Mouse (Mus musculus) bone marrow macrophage, adult 2 months (primary cell): ENCODE measurements around the gene Sympk. TPM values are rescaled to one million over a fixed set of nuclear protein-coding genes. Genes with fewer than 3 reads are reported as not detected.
A peak's percentile ranks its signal among the peaks of the same experiment; 100 is the strongest.
"Not testable (repeated sequence)": the region's sequence is repeated elsewhere in the genome, so short reads cannot be mapped to it uniquely, and the experiment has no call there.

Experiments
- H3K27ac ChIP-seq: 2 replicates; pipeline ENCODE4 v1.5.1; 2012; ENCODE audit warnings: low read depth, low read length; ENCODE audit not compliant: insufficient read depth
- H3K4me1 ChIP-seq: 2 replicates; pipeline ENCODE4 v1.6.1; 2012; ENCODE audit warnings: low read length; ENCODE audit not compliant: control insufficient read depth, insufficient read depth
- H3K4me3 ChIP-seq: 2 replicates; pipeline ENCODE4 v1.5.1; 2012; ENCODE audit warnings: mild to moderate bottlenecking, low read length, moderate library complexity; ENCODE audit not compliant: insufficient read depth
- CTCF ChIP-seq: IDR thresholded peaks from 2 replicates; pipeline ENCODE4 v1.5.1; 2012; ENCODE audit warnings: low read depth, mild to moderate bottlenecking, low read length, moderate library complexity
- POLR2A ChIP-seq: IDR thresholded peaks from 2 replicates; pipeline ENCODE4 v1.6.1; 2012; ENCODE audit warnings: mild to moderate bottlenecking, low read depth, low read length, borderline replicate concordance
- polyA plus RNA-seq: library from polyadenylated mRNA; stranded (reverse); fragments of >200 nt; gene quantifications from 2 replicates; pipeline ENCODE4 v1.2.4, GENCODE M21; 2012; ENCODE audit not compliant: missing spikeins, insufficient read depth, insufficient read length

The Sympk gene
- polyA plus RNA-seq, 1 experiment = 64.4 TPM

- TF ChIP-seq CTCF = no peak
- no peak for TF ChIP-seq POLR2A
- Histone ChIP-seq H3K4me1 (no peaks in the 10 kb centered on the region), H3K4me3 (no peak overlapping the region), H3K27ac (no peak overlapping the region)
Observed at GRCm38 (mm10) chr7:19067935-19068334, 43.8 kb downstream of the Sympk start.

DNA sequence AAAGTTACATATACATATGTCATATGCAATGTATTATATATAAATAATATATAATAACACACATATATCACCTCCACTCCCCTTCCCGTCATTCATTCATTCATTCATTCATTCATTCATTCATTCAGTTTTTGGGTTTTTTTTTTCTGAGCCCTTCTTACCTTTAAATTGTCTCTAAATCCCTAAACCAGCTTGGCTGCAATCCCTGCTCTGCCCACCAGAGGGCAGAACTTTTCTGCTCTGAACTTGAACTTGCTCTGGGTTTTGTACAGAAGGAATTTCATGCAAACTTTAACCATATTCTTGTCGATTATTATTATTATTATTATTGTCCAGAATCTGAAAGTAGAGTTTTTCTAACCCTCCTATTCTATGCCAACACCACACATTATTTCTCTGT lies 44.5 kb downstream of the Sympk start:
- TF ChIP-seq POLR2A = no peak
- TF ChIP-seq CTCF = no peak
- H3K27ac ChIP-seq = no peak overlapping the region
- no peak overlapping the region for H3K4me3 ChIP-seq
- H3K4me1 ChIP-seq = no peaks in the 10 kb centered on the region

- no peaks in the 10 kb centered on the region for H3K4me1 ChIP-seq
- peak; percentile 67 for TF ChIP-seq CTCF
- no peak for TF ChIP-seq POLR2A
Observed at GRCm38 (mm10) chr7:19069500-19069899, 45.3 kb downstream of the Sympk start.

DNA sequence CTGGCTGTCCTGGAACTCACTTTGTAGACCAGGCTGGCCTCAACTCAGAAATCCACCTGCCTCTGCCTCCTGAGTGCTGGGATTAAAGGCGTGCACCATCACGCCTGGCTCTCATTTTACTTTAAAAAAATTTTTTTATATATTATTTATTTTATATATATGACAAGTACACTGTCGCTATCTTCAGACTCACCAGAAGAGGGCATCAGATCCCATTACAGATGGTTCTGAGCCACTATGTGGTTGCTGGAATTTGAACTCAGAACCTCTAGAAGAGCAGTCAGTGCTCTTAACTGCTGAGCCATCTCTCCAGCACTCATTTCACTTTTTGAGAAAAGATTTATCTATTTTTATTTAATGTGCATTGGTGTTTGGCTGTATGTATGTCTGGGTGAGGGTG lies 46.8 kb downstream of the Sympk start:
- not testable (repeated sequence) for H3K4me3 ChIP-seq, H3K4me1 ChIP-seq, H3K27ac ChIP-seq

More at GRCm38 (mm10) chr7:19069500-19069899, 45.3 kb downstream of the Sympk start:
- no peak overlapping the region for H3K27ac ChIP-seq
- H3K4me3 ChIP-seq = no peak overlapping the region

- no peak overlapping the region for H3K27ac ChIP-seq
- H3K4me1 ChIP-seq = peaks cover 9% of the 10 kb centered on the region
- TF ChIP-seq CTCF = peak; percentile 80
- TF ChIP-seq POLR2A = no peak
- no peak overlapping the region for H3K4me3 ChIP-seq
Observed at GRCm38 (mm10) chr7:19073504-19073903, 49.3 kb downstream of the Sympk start.

DNA sequence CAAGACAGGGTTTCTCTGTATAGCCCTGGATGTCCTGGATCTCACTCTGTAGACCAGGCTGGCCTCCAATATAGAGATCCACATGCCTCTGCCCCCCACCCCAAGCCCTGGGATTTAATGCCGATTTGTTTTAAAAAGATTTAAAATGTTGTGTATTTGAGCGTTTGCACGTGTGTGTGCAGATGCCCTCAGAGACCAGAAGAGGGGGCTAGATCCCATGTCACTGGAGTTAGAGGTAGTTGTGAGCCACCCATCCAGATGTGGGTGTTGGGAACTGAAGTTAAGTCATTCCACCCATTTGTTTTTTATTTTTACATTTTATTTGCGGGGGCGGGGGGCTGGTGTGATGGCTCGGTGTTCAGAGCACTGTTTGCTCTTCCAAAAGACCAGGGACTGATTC lies 50.3 kb downstream of the Sympk start:
- H3K27ac ChIP-seq = no peak overlapping the region
- peaks cover 9% of the 10 kb centered on the region for H3K4me1 ChIP-seq
- TF ChIP-seq POLR2A (no peak), CTCF (no peak)
- no peak overlapping the region for H3K4me3 ChIP-seq

- peaks cover 9% of the 10 kb centered on the region for H3K4me1 ChIP-seq
- peak overlapping the region; percentile 42; the same call in 1 of the 2 replicates for H3K4me3 ChIP-seq
- TF ChIP-seq POLR2A (no peak), CTCF (no peak)
- H3K27ac ChIP-seq = no peak overlapping the region
Observed at GRCm38 (mm10) chr7:19075231-19075630, 51.1 kb downstream of the Sympk start.

DNA sequence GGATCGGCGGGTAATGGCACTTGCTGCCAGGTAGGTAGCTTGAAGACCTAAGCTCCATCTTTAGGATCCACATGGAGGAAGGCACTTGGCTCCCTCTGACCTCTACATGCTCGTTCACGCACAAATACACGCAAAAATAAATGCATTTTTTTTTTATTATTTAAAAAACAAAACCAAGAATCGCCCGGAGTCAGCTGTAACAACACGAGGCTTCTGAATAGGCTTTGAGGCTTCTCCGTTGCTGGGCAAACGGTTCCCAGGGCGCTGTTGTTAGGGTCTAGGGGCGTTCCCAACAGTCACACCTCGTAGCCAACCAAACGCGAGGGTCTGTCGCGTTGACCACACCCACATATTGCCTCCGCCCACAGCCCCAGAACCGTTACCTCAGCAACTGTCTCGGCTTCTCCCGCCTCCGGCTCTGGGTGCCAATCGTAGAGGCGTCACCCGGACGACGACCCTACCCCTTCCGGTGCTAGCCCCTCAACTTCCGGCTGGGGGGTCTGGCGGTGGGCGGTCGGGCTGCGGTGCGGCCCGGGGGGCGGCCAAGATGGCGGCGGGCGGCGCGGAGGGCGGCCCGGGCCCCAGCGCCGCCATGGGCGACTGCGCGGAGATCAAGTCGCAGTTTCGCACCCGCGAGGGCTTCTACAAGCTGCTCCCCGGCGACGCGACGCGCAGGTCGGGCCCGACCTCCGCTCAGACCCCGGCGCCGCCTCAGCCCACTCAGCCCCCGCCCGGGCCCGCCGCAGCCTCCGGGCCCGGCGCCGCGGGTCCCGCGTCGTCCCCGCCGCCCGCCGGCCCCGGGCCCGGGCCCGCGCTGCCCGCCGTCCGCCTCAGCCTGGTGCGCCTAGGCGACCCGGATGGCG lies 51.8 kb downstream of the Sympk start, which contains the start of gene Dmwd:
Gene Dmwd, plus strand, starts transcription at position 505 of the 863 bp plus-strand sequence.
- Histone ChIP-seq H3K4me3 (peak within 1 kb of the TSS; percentile 42), H3K4me1 (peaks cover 9% of the 10 kb centered on the region)

DNA sequence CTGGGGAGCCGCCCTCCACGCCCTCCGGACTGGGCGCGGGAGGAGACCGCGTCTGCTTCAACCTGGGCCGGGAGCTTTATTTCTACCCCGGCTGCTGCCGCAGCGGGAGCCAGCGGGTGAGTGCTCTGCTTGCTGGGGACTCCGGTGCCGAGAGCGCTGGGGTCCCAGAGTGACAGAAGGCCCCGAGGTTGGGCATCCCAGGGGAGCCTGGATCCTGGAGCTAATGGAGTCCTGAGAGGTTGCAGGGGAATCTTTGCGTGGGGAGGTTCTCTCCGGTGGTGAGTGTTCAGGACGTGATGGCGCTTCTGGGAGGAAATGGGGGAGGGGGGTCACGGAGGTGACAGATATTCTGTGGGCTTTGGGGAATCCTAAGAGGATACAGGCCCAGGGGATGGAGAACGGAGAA lies 52.4 kb downstream of the Sympk start:
- Histone ChIP-seq H3K4me3 (peak overlapping the region; percentile 42), H3K4me1 (peaks cover 9% of the 10 kb centered on the region), H3K27ac (no peak overlapping the region)
- TF ChIP-seq CTCF = no peak
- no peak for TF ChIP-seq POLR2A

More for the DNA sequence above, 51.8 kb downstream of the Sympk start, which contains the start of gene Dmwd:
- TF ChIP-seq POLR2A (no peak), CTCF (no peak)
- no peak within 1 kb of the TSS for H3K27ac ChIP-seq

DNA sequence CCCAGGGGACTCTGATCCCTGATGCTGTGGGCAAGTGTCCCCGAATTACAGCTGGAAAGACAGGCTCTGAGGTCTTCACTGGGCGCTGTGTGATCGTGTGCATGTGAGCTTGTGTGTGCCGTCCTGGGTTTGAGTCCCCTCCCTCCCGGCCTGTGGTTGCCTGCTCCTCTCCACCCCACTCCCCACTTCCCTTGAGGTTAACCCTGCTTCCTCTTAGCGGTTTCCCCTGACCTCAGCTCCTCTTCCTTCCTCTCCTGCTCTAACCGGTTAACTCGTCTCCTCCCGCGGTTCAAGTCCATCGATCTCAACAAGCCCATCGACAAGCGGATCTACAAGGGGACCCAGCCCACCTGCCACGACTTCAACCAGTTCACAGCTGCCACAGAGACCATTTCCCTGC lies 53.6 kb downstream of the Sympk start:
- Histone ChIP-seq H3K4me3 (no peak overlapping the region), H3K4me1 (peaks cover 9% of the 10 kb centered on the region), H3K27ac (no peak overlapping the region)
- TF ChIP-seq POLR2A (no peak), CTCF (no peak)

DNA sequence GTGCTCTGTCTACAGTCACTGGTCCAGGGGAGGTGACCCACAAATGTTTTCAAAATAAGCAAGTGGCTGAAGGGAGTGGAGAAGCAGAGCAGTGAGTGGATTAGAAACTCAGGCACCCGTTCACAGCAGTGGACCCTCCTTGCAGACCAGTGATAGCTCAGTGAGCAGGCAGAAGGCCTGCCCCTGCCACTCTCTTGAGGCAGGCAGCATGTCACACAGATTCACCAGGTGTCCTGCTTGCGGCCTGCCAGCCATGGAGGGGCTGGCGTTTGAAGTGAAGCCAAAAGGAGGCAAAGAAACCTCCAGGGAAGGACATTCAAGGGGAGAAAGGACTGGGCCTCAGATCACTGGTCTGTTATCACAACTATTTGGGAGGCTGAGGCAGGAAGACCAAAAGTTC lies 54.6 kb downstream of the Sympk start:
- no peak overlapping the region for H3K4me3 ChIP-seq
- peaks cover 9% of the 10 kb centered on the region for H3K4me1 ChIP-seq
- H3K27ac ChIP-seq = no peak overlapping the region
- TF ChIP-seq CTCF = no peak
- no peak for TF ChIP-seq POLR2A
